Mouse (Mus musculus) limb, embryonic 15.5 days (tissue): ENCODE data around the gene Ranbp1. TPM values are rescaled to one million over a fixed set of nuclear protein-coding genes. Genes with fewer than 3 reads are reported as not detected.
"Not testable (repeated sequence)": the region's sequence is repeated elsewhere in the genome, so short reads cannot be mapped to it uniquely, and the experiment has no call there.

Source experiments
- ATAC-seq: fragments of 200-750 bp; cut with Nextera tagmentation; 2 replicates; pipeline ENCODE4 v1.8.0; 2017; ENCODE audit warnings: low read depth, moderate TSS enrichment; ENCODE audit not compliant: insufficient number of reproducible peaks, low FRiP score, low TSS enrichment
- H3K27ac ChIP-seq: fragments of 300-500 bp; sonication (generic); 2 replicates; pipeline ENCODE4 v1.5.1; 2015; ENCODE audit warnings: moderate library complexity, mild to moderate bottlenecking, inconsistent platforms
- H3K27me3 ChIP-seq: fragments of 300-500 bp; sonication (generic); 2 replicates; pipeline ENCODE4 v1.6.1; 2015; ENCODE audit warnings: inconsistent platforms
- H3K36me3 ChIP-seq: fragments of 300-500 bp; sonication (generic); 2 replicates; pipeline ENCODE4 v1.6.1; 2015; ENCODE audit warnings: inconsistent platforms
- H3K4me1 ChIP-seq: fragments of 300-500 bp; sonication (generic); 2 replicates; pipeline ENCODE4 v1.6.1; 2015; ENCODE audit warnings: inconsistent platforms
- H3K4me2 ChIP-seq: fragments of 300-500 bp; sonication (generic); 2 replicates; pipeline ENCODE4 v1.6.1; 2015; ENCODE audit warnings: mild to moderate bottlenecking, inconsistent platforms
- H3K4me3 ChIP-seq: fragments of 300-500 bp; sonication (generic); 2 replicates; pipeline ENCODE4 v1.5.1; 2015; ENCODE audit warnings: mild to moderate bottlenecking, inconsistent platforms
- H3K9ac ChIP-seq: fragments of 300-500 bp; sonication (generic); 2 replicates; pipeline ENCODE4 v1.6.1; 2015; ENCODE audit warnings: inconsistent platforms
- H3K9me3 ChIP-seq: fragments of 300-500 bp; sonication (generic); 2 replicates; pipeline ENCODE4 v1.6.1; 2016; ENCODE audit warnings: inconsistent platforms
- WGBS: fragments of 180-500 bp; shearing (Covaris S2); methylation state at CpG from one replicate; pipeline ENCODE4 v1.1.7; 2015; 5-methylcytosine and 5-hydroxymethylcytosine counted together
- microRNA counts: library from miRNA; unstranded; fragments of <30 nt; microRNA quantifications from one replicate; lab custom pipeline; 2016
- microRNA-seq: library from miRNA; unstranded; fragments of <30 nt; microRNA quantifications from one replicate; pipeline ENCODE4, GENCODE M21; 2016
- polyA plus RNA-seq: library from polyadenylated mRNA; unstranded; fragments of >200 nt; fragmentation: Nextera tagmentation; extraction: Ambion mirVana; gene quantifications from 2 replicates; pipeline ENCODE4 v1.2.1, GENCODE M21; 2015

Gene Ranbp1
- polyA plus RNA-seq, 1 experiment from 2014 or later, result 446 TPM

GRCm38 (mm10) chr16:18197881-18198280 is 50.7 kb downstream of the Ranbp1 start:
- H3K36me3 ChIP-seq, result no peaks in the 10 kb centered on the region
- peaks cover 32% of the 10 kb centered on the region for H3K4me1 ChIP-seq
- no peak overlapping the region for H3K27ac ChIP-seq
- 74% methylated on average over 6 of the region's 6 CpGs for WGBS
- no peak for ATAC-seq
- H3K9ac ChIP-seq, result no peak overlapping the region
- H3K9me3 ChIP-seq, result no peaks in the 10 kb centered on the region
- peaks cover 14% of the 10 kb centered on the region for H3K27me3 ChIP-seq
- H3K4me3 ChIP-seq, result no peak overlapping the region
- no peak overlapping the region for H3K4me2 ChIP-seq

DNA sequence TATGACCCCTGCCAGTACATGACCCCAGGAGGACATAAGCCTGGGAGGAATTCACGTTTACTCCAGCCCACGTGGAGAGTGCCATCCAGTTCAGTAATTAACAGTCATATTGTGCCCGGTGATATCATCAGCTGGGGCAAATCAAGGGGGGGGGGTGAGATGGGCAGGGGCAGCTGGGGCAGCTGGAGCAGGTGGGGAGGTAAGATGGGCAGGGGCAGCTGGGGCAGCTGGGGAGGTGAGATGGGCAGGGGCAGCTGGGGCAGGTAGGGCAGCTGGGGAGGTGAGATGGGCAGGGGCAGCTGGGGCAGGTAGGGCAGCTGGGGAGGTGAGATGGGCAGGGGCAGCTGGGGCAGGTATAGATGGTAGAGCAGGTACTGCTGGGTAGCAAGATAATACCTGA is 53.0 kb downstream of the Ranbp1 start:
- ATAC-seq, H3K9me3 ChIP-seq, H3K4me3 ChIP-seq, H3K27ac ChIP-seq, H3K36me3 ChIP-seq, H3K4me2 ChIP-seq, H3K9ac ChIP-seq: not testable (repeated sequence)
- peaks cover 32% of the 10 kb centered on the region for H3K4me1 ChIP-seq
- peaks cover 14% of the 10 kb centered on the region for H3K27me3 ChIP-seq
- 25% methylated on average over 3 of the region's 3 CpGs for WGBS

GRCm38 (mm10) chr16:18195068-18195467 is 53.5 kb downstream of the Ranbp1 start:
- H3K4me2 ChIP-seq, result no peak overlapping the region
- peaks cover 32% of the 10 kb centered on the region for H3K4me1 ChIP-seq
- H3K4me3 ChIP-seq, result no peak overlapping the region
- no peaks in the 10 kb centered on the region for H3K36me3 ChIP-seq
- no peak overlapping the region for H3K9ac ChIP-seq
- peak overlapping the region; percentile 64; the same call in 1 of the 2 replicates for H3K27ac ChIP-seq
- 33% methylated on average over 5 of the region's 5 CpGs for WGBS
- 0 out of 2 replicates have a peak, but pooled peaks have one; percentile 17 for ATAC-seq
- peaks cover 14% of the 10 kb centered on the region for H3K27me3 ChIP-seq
- H3K9me3 ChIP-seq, result no peaks in the 10 kb centered on the region

DNA sequence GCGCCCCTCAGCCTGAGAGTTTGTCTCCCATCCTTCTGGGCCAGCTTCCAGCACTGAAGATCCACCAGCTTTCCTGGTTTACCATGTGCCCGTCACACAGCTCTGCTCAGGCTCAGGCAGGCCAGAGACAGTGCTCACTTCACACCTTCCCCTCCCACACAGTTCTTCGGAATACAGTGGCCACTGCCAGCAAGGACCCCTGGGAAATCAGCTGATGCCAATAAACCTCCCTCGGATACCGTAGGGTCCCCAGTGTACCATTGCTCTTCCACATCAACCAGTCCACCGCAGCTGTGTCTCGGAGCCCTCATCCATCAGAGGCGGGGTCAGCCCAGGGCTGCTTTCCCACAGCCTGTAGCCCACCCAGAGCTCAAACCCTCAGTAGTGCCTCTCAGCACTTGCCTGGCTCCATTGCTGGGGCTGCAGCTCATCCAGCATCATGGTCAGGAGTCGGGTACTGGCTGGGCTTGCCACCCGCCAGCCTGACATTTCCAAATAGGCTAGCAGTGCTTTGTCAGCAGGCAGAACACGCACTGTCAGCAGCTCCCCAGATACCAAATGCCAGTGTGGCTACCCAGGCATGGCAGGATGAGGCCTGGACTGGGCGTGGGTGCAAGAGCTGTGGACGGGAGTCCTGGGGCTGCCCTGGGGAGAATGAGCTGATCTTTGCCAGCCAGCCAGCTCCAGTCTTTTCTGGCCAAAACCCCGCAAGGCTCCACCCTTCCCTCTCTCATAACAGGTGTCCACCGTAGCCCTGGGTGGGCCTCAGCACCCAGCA is 54.1 kb downstream of the Ranbp1 start:
- Histone ChIP-seq H3K36me3 (no peaks in the 10 kb centered on the region), H3K4me1 (peaks cover 32% of the 10 kb centered on the region), H3K4me2 (no peak overlapping the region), H3K9ac (no peak overlapping the region), H3K27me3 (peaks cover 14% of the 10 kb centered on the region), H3K9me3 (no peaks in the 10 kb centered on the region), H3K4me3 (no peak overlapping the region), H3K27ac (peak overlapping the region; percentile 64; the same call in 1 of the 2 replicates)
- 50% methylated on average over 15 of the region's 15 CpGs for WGBS
- ATAC-seq, result no peak

DNA sequence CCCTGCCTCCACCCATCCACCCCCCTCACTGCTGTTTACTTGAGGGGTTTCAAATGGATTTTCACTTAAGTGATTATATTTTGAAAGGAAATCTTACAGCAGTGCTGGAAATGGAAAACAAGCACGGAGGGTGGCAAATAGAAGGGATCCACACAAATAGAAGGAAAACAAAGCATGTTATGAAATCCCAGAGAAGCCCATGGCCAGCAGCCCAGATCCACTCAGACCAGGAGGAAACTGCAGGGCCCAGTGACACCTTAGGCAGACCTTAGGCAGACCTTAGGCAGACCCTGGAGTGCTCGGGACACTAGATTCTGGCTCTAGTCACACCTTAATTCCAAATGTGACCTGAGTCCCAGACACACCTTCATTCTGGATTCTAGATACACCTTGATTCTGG is 57.5 kb downstream of the Ranbp1 start:
- Histone ChIP-seq H3K4me2 (no peak overlapping the region), H3K9me3 (no peaks in the 10 kb centered on the region), H3K27ac (no peak overlapping the region), H3K9ac (no peak overlapping the region), H3K4me1 (peaks cover 27% of the 10 kb centered on the region), H3K27me3 (peaks cover 13% of the 10 kb centered on the region; the same call in 1 of the 2 replicates), H3K36me3 (no peaks in the 10 kb centered on the region), H3K4me3 (no peak overlapping the region)
- 70% methylated on average over 2 of the region's 2 CpGs for WGBS
- no peak for ATAC-seq

MicroRNA genes within 50 kb of the gene (microRNA counts, 519-probe panel; counts per million panel counts)
- microRNA mmu-miR-1306 (lab: Ali Mortazavi, UCI), result 1,518 counts per million, percentile 16 among the panel's probes with 10 or more counts

Small RNA genes lying within 50 kb of the gene (microRNA-seq; reads per million reads assigned to microRNA genes)
- gene Gm24572, result 0.82 reads per million
- gene Mir1306, result 161 reads per million, percentile 55 among the genes with 10 or more reads in this experiment

Other genes starting within 250 kb of the Ranbp1 start
- 108 and 114 TPM in 2 replicates for gene Dgcr6, start 195.9 kb downstream of the Ranbp1 start, polyA plus RNA-seq
- 10.9 and 11.8 TPM in 2 replicates for gene Prodh, start 158.5 kb downstream of the Ranbp1 start, polyA plus RNA-seq
- 7.0 and 7.9 TPM in 2 replicates for gene Rtn4r, start 121.1 kb downstream of the Ranbp1 start, polyA plus RNA-seq
- gene Ccdc188, start 30.9 kb downstream of the Ranbp1 start, polyA plus RNA-seq, result not detected in 2 replicates
- gene Zdhhc8, start 13.6 kb downstream of the Ranbp1 start, polyA plus RNA-seq, result 20.0 and 23.8 TPM in 2 replicates
- gene Trmt2a, start 53 bp downstream of the Ranbp1 start, polyA plus RNA-seq, result 103 and 110 TPM in 2 replicates
- gene Gm49776, start 9.6 kb upstream of the Ranbp1 start, polyA plus RNA-seq, result 0.87 TPM in 1 of 2 replicates, not detected in the other
- 28.7 and 34.0 TPM in 2 replicates for gene Dgcr8, start 40.5 kb upstream of the Ranbp1 start, polyA plus RNA-seq
- 29.6 and 33.3 TPM in 2 replicates for gene Tango2, start 99.4 kb upstream of the Ranbp1 start, polyA plus RNA-seq
- gene Arvcf, start 99.5 kb upstream of the Ranbp1 start, polyA plus RNA-seq, result 25.3 and 25.8 TPM in 2 replicates
- gene Txnrd2, start 177.7 kb upstream of the Ranbp1 start, polyA plus RNA-seq, result 16.5 and 16.8 TPM in 2 replicates
- gene Comt, start 178.1 kb upstream of the Ranbp1 start, polyA plus RNA-seq, result 119 and 127 TPM in 2 replicates
- 20.5 and 20.9 TPM in 2 replicates for gene Gnb1l, start 250.0 kb upstream of the Ranbp1 start, polyA plus RNA-seq